Mouse (Mus musculus) kidney, adult 9 months (tissue): Measurements from ENCODE around the gene Irx3.

Source experiments
- DNase-seq: peaks from one replicate; pipeline ENCODE4 v3.0.0; 2022

The Irx3 gene

GRCm38 (mm10) chr8:91801241-91801811 lies 541 bp downstream of the Irx3 start:
- DNase-seq = peak; percentile 88

- DNase-seq = peak; percentile 26
Observed at GRCm38 (mm10) chr8:91800523-91801240, 1.2 kb downstream of the Irx3 start.

GRCm38 (mm10) chr8:91799681-91800522 lies 2.0 kb downstream of the Irx3 start:
- DNase-seq = peak; percentile 26

- DNase-seq = peak; percentile 30
Observed at GRCm38 (mm10) chr8:91799016-91799581, 2.8 kb downstream of the Irx3 start.

GRCm38 (mm10) chr8:91797626-91798271 lies 4.1 kb downstream of the Irx3 start:
- peak; percentile 72 for DNase-seq

GRCm38 (mm10) chr8:91793846-91794245 lies 8.0 kb downstream of the Irx3 start:
- DNase-seq = no peak

- no peak for DNase-seq
Observed at GRCm38 (mm10) chr8:91787194-91787895, 14.5 kb downstream of the Irx3 start.

GRCm38 (mm10) chr8:91782940-91783339 lies 18.9 kb downstream of the Irx3 start:
- DNase-seq = no peak

- DNase-seq = peak; percentile 40
Observed at GRCm38 (mm10) chr8:91782201-91782600, 19.7 kb downstream of the Irx3 start.

- DNase-seq = peak; percentile 36
Observed at GRCm38 (mm10) chr8:91780648-91781047, 21.2 kb downstream of the Irx3 start.

- no peak for DNase-seq
Observed at GRCm38 (mm10) chr8:91768857-91769256, 33.0 kb downstream of the Irx3 start.

- DNase-seq = no peak
Observed at GRCm38 (mm10) chr8:91765411-91766034, 36.3 kb downstream of the Irx3 start.

- DNase-seq = peak; percentile 87
Observed at GRCm38 (mm10) chr8:91755566-91755965, 46.3 kb downstream of the Irx3 start.

- DNase-seq = peak; percentile 90
Observed at GRCm38 (mm10) chr8:91755062-91755461, 46.8 kb downstream of the Irx3 start.

- no peak for DNase-seq
Observed at GRCm38 (mm10) chr8:91750794-91751125, 51.1 kb downstream of the Irx3 start.

- peak; percentile 59 for DNase-seq
Observed at GRCm38 (mm10) chr8:91750096-91750793, 51.6 kb downstream of the Irx3 start.

GRCm38 (mm10) chr8:91749412-91749811 lies 52.5 kb downstream of the Irx3 start:
- DNase-seq = no peak
